In genomic region chr11:30224599-30224998, GRCm38 (mm10) we compare ENCODE assay signal across 17 mouse cellular contexts.
"Had no signal": no experiment of that assay in that cellular context is flagged by ENCODE, and none has a peak within 500 bp of the region (broad histone marks: within the 10 kb centered on the region; RNA-seq: fewer than 3 reads in every experiment).

No protein-coding gene starts in this region.

- H3K27ac ChIP-seq: kidney, postnatal 0 days; layer of hippocampus, adult 2 months; left cerebral cortex, adult 2 months; liver, embryonic 14.5 days; midbrain, embryonic 12.5 days; midbrain, embryonic 15.5 days; neural tube, embryonic 13.5 days; stomach, embryonic 15.5 days had no signal

- H3K9ac ChIP-seq: liver, embryonic 14.5 days; liver, postnatal 0 days; lung, embryonic 14.5 days; midbrain, embryonic 12.5 days; midbrain, embryonic 15.5 days; neural tube, embryonic 13.5 days; stomach, embryonic 15.5 days had no signal

- ATAC-seq: intestine, postnatal 0 days; liver, postnatal 0 days; lung, postnatal 0 days; midbrain, embryonic 15.5 days had no signal

- DNase-seq: kidney, adult 2 months; kidney, postnatal 25 days; layer of hippocampus, adult 9-11 months; layer of hippocampus, postnatal 36 days; liver, postnatal 0 days; lung, embryonic 14.5 days; thymus, postnatal 25 days had no signal

- H3K4me2 ChIP-seq: lung, embryonic 14.5 days; midbrain, embryonic 12.5 days; midbrain, embryonic 15.5 days; neural tube, embryonic 13.5 days; stomach, embryonic 15.5 days had no signal

- H3K27me3 ChIP-seq: midbrain, embryonic 12.5 days; midbrain, embryonic 15.5 days; neural tube, embryonic 13.5 days; stomach, embryonic 15.5 days had no signal

- H3K9me3 ChIP-seq: midbrain, embryonic 12.5 days; midbrain, embryonic 15.5 days; neural tube, embryonic 13.5 days; stomach, embryonic 15.5 days had no signal

- H3K36me3 ChIP-seq: stomach, embryonic 15.5 days had no signal

- H3K4me1 ChIP-seq: midbrain, embryonic 12.5 days had no signal

- H3K4me3 ChIP-seq: layer of hippocampus, adult 2 months; left cerebral cortex, adult 2 months; midbrain, embryonic 12.5 days; midbrain, embryonic 15.5 days; neural tube, embryonic 13.5 days; stomach, embryonic 15.5 days had no signal
